ENCODE assay signal across 12 mouse cellular contexts in genomic region chr8:126872574-126872973, GRCm38 (mm10).
A peak's percentile ranks its signal among the peaks of the same experiment; 100 is the strongest.
DNase-seq lines count a peak whose midpoint lies in the region; ATAC-seq and TF ChIP-seq lines count a peak whose summit lies in the region.
"Had no signal": no experiment of that assay in that cellular context is flagged by ENCODE, and none has a peak within 500 bp of the region (broad histone marks: within the 10 kb centered on the region; RNA-seq: fewer than 3 reads in every experiment).

No protein-coding gene starts in this region.

- TF ChIP-seq CTCF in cortical plate, adult 2 months (IDR thresholded peaks at IDR 0.05; ENCODE audit: extremely low read depth, insufficient read depth, low read length), result no peak

- H3K4me1 ChIP-seq in cortical plate, adult 2 months (ENCODE audit: control insufficient read depth, insufficient read depth, low read length), result peaks cover 11% of the 10 kb centered on the region

- H3K4me3 ChIP-seq in cortical plate, adult 2 months (ENCODE audit: insufficient read depth, low read length), result no peak overlapping the region
- H3K4me3 ChIP-seq: hindbrain, embryonic 13.5 days; midbrain, embryonic 13.5 days; stomach, embryonic 15.5 days had no signal

- TF ChIP-seq POLR2A in cortical plate, adult 2 months (IDR thresholded peaks at IDR 0.05; ENCODE audit: extremely low read depth, insufficient read depth, low read length), result no peak

- ATAC-seq in activated CD4-positive, CD25-positive, alpha-beta regulatory T cell, adult 4 months, result no peak
- ATAC-seq: midbrain, embryonic 13.5 days had no signal

- peak overlapping the region; percentile 78; the same call in 1 of the 2 replicates for H3K27ac ChIP-seq in cortical plate, adult 2 months (ENCODE audit: insufficient read depth, low read length)
- H3K27ac ChIP-seq: hindbrain, embryonic 13.5 days; midbrain, embryonic 13.5 days; stomach, embryonic 15.5 days had no signal

- DNase-seq in adrenal gland, adult (ENCODE audit: inconsistent age in 2 of 2, low spot score in 1 of 2), result peak; percentile 66 to 72
- DNase-seq in adrenal gland, postnatal 10 days, result no peak
- peak; percentile 59 for DNase-seq in layer of hippocampus, adult 11-12 months (ENCODE audit: low spot score)
- no peak for DNase-seq in layer of hippocampus, adult 8-10 months (ENCODE audit: low spot score in 2 of 2)
- peak; percentile 66 for DNase-seq in kidney, postnatal 10 days
- no peak for DNase-seq in spleen, postnatal 4 days (ENCODE audit: low spot score in 2 of 2)
- DNase-seq: liver had no signal

Comparison
In these comparisons a context has a peak if more than half of its experiments do, and no peak if none do; other contexts are left out.
1. DNase-seq: peak in adrenal gland, adult (2 of 2), layer of hippocampus, adult 11-12 months (single experiment) and kidney, postnatal 10 days (single experiment); none in adrenal gland, postnatal 10 days (single experiment), layer of hippocampus, adult 8-10 months (0 of 2) and spleen, postnatal 4 days (0 of 2).